Mouse (Mus musculus) right cerebral cortex, postnatal 14 days (tissue): ENCODE measurements around the gene Lyar.
A peak's percentile ranks its signal among the peaks of the same experiment; 100 is the strongest.

Experiments
- DNase-seq: peaks from one replicate; pipeline ENCODE4 v3.0.0; 2022

The Lyar gene

GRCm38 (mm10) chr5:38220328-38220912 lies at the start of gene Lyar, which contains the start of gene Zbtb49:
Lyar (plus strand) TSS chr5:38220470.
Zbtb49 (minus strand) TSS chr5:38220457.
- peak; percentile 94 for DNase-seq

GRCm38 (mm10) chr5:38173766-38174165 lies 46.5 kb upstream of the Lyar start:
- no peak for DNase-seq

GRCm38 (mm10) chr5:38174256-38174912 lies 45.9 kb upstream of the Lyar start:
- no peak for DNase-seq

GRCm38 (mm10) chr5:38184688-38185285 lies 35.5 kb upstream of the Lyar start:
- no peak for DNase-seq

- no peak for DNase-seq
Measured at GRCm38 (mm10) chr5:38187006-38187405, 33.3 kb upstream of the Lyar start.

- DNase-seq: no peak
Measured at GRCm38 (mm10) chr5:38190907-38191306, 29.4 kb upstream of the Lyar start.

- no peak for DNase-seq
Measured at GRCm38 (mm10) chr5:38194946-38195345, 25.3 kb upstream of the Lyar start.

GRCm38 (mm10) chr5:38195941-38196340 lies 24.3 kb upstream of the Lyar start:
- DNase-seq: no peak

- DNase-seq: no peak
Measured at GRCm38 (mm10) chr5:38196821-38197481, 23.3 kb upstream of the Lyar start.

- DNase-seq: peak; percentile 83
Measured at GRCm38 (mm10) chr5:38197482-38197823, 22.8 kb upstream of the Lyar start.

GRCm38 (mm10) chr5:38199686-38200085 lies 20.6 kb upstream of the Lyar start:
- DNase-seq: no peak

GRCm38 (mm10) chr5:38205303-38205726 lies 15.0 kb upstream of the Lyar start:
- DNase-seq: no peak

GRCm38 (mm10) chr5:38208985-38209384 lies 11.3 kb upstream of the Lyar start:
- no peak for DNase-seq

- no peak for DNase-seq
Measured at GRCm38 (mm10) chr5:38211691-38212090, 8.6 kb upstream of the Lyar start.

GRCm38 (mm10) chr5:38213009-38213408 lies 7.3 kb upstream of the Lyar start:
- DNase-seq: no peak

GRCm38 (mm10) chr5:38219771-38220307 lies 431 bp upstream of the Lyar start:
- DNase-seq: peak; percentile 49

- peak; percentile 48 for DNase-seq
Measured at GRCm38 (mm10) chr5:38235422-38235821, 15.2 kb downstream of the Lyar start.

- no peak for DNase-seq
Measured at GRCm38 (mm10) chr5:38236627-38237026, 16.4 kb downstream of the Lyar start.

- no peak for DNase-seq
Measured at GRCm38 (mm10) chr5:38240727-38241472, 20.6 kb downstream of the Lyar start.

- no peak for DNase-seq
Measured at GRCm38 (mm10) chr5:38241473-38241834, 21.2 kb downstream of the Lyar start.

GRCm38 (mm10) chr5:38241966-38242365 lies 21.7 kb downstream of the Lyar start:
- DNase-seq: no peak

- no peak for DNase-seq
Measured at GRCm38 (mm10) chr5:38255195-38255594, 34.9 kb downstream of the Lyar start.

- no peak for DNase-seq
Measured at GRCm38 (mm10) chr5:38255644-38256043, 35.4 kb downstream of the Lyar start.
